Mouse (Mus musculus): ENCODE data around the gene Snx33. TPM values are rescaled to one million over a fixed set of nuclear protein-coding genes. Genes with fewer than 3 reads are reported as not detected.

Gene Snx33
- total and polyA plus RNA-seq, 3 experiments = 1.7 to 3.2 (median 2.6) TPM

DNA sequence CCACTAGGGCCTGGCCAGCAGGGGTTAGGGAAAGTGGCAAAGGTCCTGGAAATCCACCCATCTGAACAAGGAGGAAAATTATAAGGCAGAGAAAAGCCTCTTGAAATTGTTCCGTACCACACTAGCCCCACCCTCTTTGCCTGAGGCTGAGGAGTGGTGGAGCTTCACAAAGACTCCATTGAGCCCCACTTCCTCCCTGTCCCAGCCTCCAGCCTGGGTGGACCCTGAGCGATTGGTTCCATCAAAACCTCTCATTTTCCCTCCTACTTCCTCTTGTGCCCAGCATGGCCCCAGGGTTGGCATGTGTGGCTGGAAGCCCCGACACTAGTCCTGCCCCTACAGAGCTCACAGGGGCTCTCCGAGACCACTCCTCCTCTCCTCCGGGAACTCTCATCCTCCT, 50.9 kb downstream of the Snx33 start:
- H3K9ac ChIP-seq (ENCODE audit: insufficient read depth, low read depth) = no peak overlapping the region
- no peak overlapping the region for H3K27ac ChIP-seq (ENCODE audit: insufficient read depth, low read depth)
- H3K4me1 ChIP-seq (ENCODE audit: control insufficient read depth in 1 of 2, insufficient read depth in 2 of 2) = peaks cover 5 to 11% of the 10 kb centered on the region in 2 experiments; a peak in 3 of 4 replicates
- no peaks in the 10 kb centered on the region for H3K79me2 ChIP-seq (replicated peaks; ENCODE audit: control insufficient read depth, extremely low read depth, insufficient read depth, poor library complexity, severe bottlenecking)
- DNase-seq (ENCODE audit: extremely low read depth) = no peak
- H3K9me3 ChIP-seq (replicated peaks; ENCODE audit: low read length) = no peaks in the 10 kb centered on the region
- no peak overlapping the region for H3K4me3 ChIP-seq (replicated peaks in 1 of 3; ENCODE audit: low read depth in 2 of 3, low read length in 2 of 3, poor library complexity in 1 of 3)
- H3K27me3 ChIP-seq (replicated peaks) = peaks cover 74% of the 10 kb centered on the region
- in situ Hi-C loops (cut with MboI; ENCODE audit: low pct_ligation_motif_present, low pct_unique_long_range_greater_than_20kb, low sequenced_read_pairs) = no loop called here
- TF ChIP-seq USF1 (IDR thresholded peaks at IDR 0.05; ENCODE audit: low read depth, low read length) (no peak), ZC3H11A (IDR thresholded peaks at IDR 0.05; ENCODE audit: low read depth, low read length) (no peak), NELFE (IDR thresholded peaks at IDR 0.05; ENCODE audit: low read depth, low read length) (no peak), IRF4 (IDR thresholded peaks at IDR 0.05; ENCODE audit: low read depth, low read length) (no peak)
- H3K4me2 ChIP-seq (ENCODE audit: insufficient read depth, low read depth, poor library complexity, severe bottlenecking) = no peak overlapping the region
- dilution Hi-C loops (cut with MboI; ENCODE audit: extremely low pct_ligation_motif_present, extremely low pct_unique_long_range_greater_than_20kb, low sequenced_read_pairs) = no loop called here
- H3K36me3 ChIP-seq (replicated peaks in 1 of 2; ENCODE audit: control insufficient read depth in 1 of 2, insufficient read depth in 1 of 2, low read length in 1 of 2) = no peaks in the 10 kb centered on the region

DNA sequence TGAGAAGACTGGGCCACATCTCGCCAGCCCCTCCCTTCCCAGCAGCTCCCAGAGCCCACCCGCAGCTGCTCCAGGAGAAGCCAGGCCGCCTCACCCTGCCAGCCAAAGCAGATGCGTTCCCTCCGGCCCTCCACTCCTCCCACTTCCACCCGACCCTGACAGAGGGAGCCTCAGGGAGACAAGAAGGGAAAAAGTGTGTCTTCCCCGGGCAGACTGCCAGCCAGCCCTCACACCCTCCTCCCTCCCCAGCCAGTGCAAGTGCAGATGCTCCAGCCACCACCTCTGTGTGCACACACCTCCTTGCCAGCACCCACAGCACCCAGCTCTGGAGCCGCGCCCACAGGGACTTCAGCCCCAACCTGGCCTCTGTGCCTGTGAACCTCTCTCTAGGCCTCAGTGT, 51.4 kb downstream of the Snx33 start:
- in situ Hi-C loops (cut with MboI; ENCODE audit: low pct_ligation_motif_present, low pct_unique_long_range_greater_than_20kb, low sequenced_read_pairs) = no loop called here
- Histone ChIP-seq H3K4me2 (ENCODE audit: insufficient read depth, low read depth, poor library complexity, severe bottlenecking) (no peak overlapping the region), H3K27ac (ENCODE audit: insufficient read depth, low read depth) (no peak overlapping the region), H3K36me3 (replicated peaks in 1 of 2; ENCODE audit: control insufficient read depth in 1 of 2, insufficient read depth in 1 of 2, low read length in 1 of 2) (no peaks in the 10 kb centered on the region), H3K27me3 (replicated peaks) (peaks cover 78% of the 10 kb centered on the region), H3K79me2 (replicated peaks; ENCODE audit: control insufficient read depth, extremely low read depth, insufficient read depth, poor library complexity, severe bottlenecking) (no peaks in the 10 kb centered on the region), H3K9ac (ENCODE audit: insufficient read depth, low read depth) (no peak overlapping the region), H3K4me1 (ENCODE audit: control insufficient read depth in 1 of 2, insufficient read depth in 2 of 2) (peaks cover 5 to 8% of the 10 kb centered on the region in 2 experiments; a peak in 3 of 4 replicates), H3K4me3 (replicated peaks in 1 of 3; ENCODE audit: low read depth in 2 of 3, low read length in 2 of 3, poor library complexity in 1 of 3) (no peak overlapping the region), H3K9me3 (replicated peaks; ENCODE audit: low read length) (no peaks in the 10 kb centered on the region)
- dilution Hi-C loops (cut with MboI; ENCODE audit: extremely low pct_ligation_motif_present, extremely low pct_unique_long_range_greater_than_20kb, low sequenced_read_pairs) = no loop called here
- DNase-seq (ENCODE audit: extremely low read depth) = no peak
- TF ChIP-seq SIN3A (IDR thresholded peaks at IDR 0.05; ENCODE audit: low read length) (no peak), MEF2A (IDR thresholded peaks at IDR 0.05; ENCODE audit: borderline replicate concordance, low read depth, low read length) (no peak), CHD2 (IDR thresholded peaks at IDR 0.05; ENCODE audit: low read length) (no peak), MAFK (IDR thresholded peaks at IDR 0.05; ENCODE audit: insufficient replicate concordance, low read length) (no peak), MAX (IDR thresholded peaks at IDR 0.05; ENCODE audit: low read length) (no peak), MYC (IDR thresholded peaks at IDR 0.05; ENCODE audit: low read depth, low read length) (no peak), MXI1 (IDR thresholded peaks at IDR 0.05; ENCODE audit: low read depth, low read length) (no peak), POLR2A (IDR thresholded peaks at IDR 0.05; ENCODE audit: low read depth, low read length) (no peak), CTCF (conservative IDR thresholded peaks at IDR 0.05 in 1 of 2, IDR thresholded peaks at IDR 0.05 in 1 of 2; ENCODE audit: low read depth in 2 of 2, low read length in 2 of 2) (no peak), ZNF384 (IDR thresholded peaks at IDR 0.05; ENCODE audit: low read depth, low read length) (no peak), USF1 (IDR thresholded peaks at IDR 0.05; ENCODE audit: low read depth, low read length) (no peak), UBTF (IDR thresholded peaks at IDR 0.05; ENCODE audit: low read depth, low read length) (no peak), NELFE (IDR thresholded peaks at IDR 0.05; ENCODE audit: low read depth, low read length) (no peak), EP300 (IDR thresholded peaks at IDR 0.05; ENCODE audit: low read length) (no peak), POLR2AphosphoS2 (IDR thresholded peaks at IDR 0.05; ENCODE audit: low read depth, low read length) (no peak), NRF1 (IDR thresholded peaks at IDR 0.05; ENCODE audit: low read depth, low read length) (no peak), KAT2A (IDR thresholded peaks at IDR 0.05; ENCODE audit: insufficient replicate concordance, low read length) (no peak), RCOR1 (conservative IDR thresholded peaks at IDR 0.05; ENCODE audit: low read depth, low read length) (no peak)

Measured in CH12.LX (cell line).